Mouse (Mus musculus): ENCODE measurements around the gene Smg7. TPM values are rescaled to one million over a fixed set of nuclear protein-coding genes. Genes with fewer than 3 reads are reported as not detected.

The Smg7 gene
- polyA plus RNA-seq, 1 experiment from 2014 or later, result 6.6 TPM

- peak overlapping the region; percentile 5; the same call in 1 of the 2 replicates for H3K27ac ChIP-seq (ENCODE audit: low read depth)
- H3K9me3 ChIP-seq (ENCODE audit: low read length), result no peaks in the 10 kb centered on the region
- DNase-seq (no peak), ATAC-seq (0 out of 2 replicates have a peak, but pooled peaks have one; percentile 14)
- no peak overlapping the region for H3K4me3 ChIP-seq (ENCODE audit: low read depth, low read length)
- H3K4me1 ChIP-seq (ENCODE audit: insufficient read depth), result peaks cover 4% of the 10 kb centered on the region
- 0 out of 2 replicates have a peak overlapping the region, but pooled peaks have one; percentile 1 for H3K4me2 ChIP-seq (ENCODE audit: low read depth, low read length)
- peaks cover 3% of the 10 kb centered on the region; the same call in 1 of the 2 replicates for H3K36me3 ChIP-seq (replicated peaks; ENCODE audit: insufficient read depth, low read length)
- no peak overlapping the region for H3K9ac ChIP-seq (replicated peaks)
- WGBS (ENCODE audit: insufficient replicate concordance), result 53% methylated on average over 10 of the region's 10 CpGs
- no peaks in the 10 kb centered on the region for H3K27me3 ChIP-seq (ENCODE audit: insufficient read depth, low read length)
- TF ChIP-seq EP300 (IDR thresholded peaks at IDR 0.05; ENCODE audit: low read depth) (no peak), CTCF (IDR thresholded peaks at IDR 0.05; ENCODE audit: low read depth) (no peak)
Observed at GRCm38 (mm10) chr1:152817794-152818193, 84.7 kb downstream of the Smg7 start.

DNA sequence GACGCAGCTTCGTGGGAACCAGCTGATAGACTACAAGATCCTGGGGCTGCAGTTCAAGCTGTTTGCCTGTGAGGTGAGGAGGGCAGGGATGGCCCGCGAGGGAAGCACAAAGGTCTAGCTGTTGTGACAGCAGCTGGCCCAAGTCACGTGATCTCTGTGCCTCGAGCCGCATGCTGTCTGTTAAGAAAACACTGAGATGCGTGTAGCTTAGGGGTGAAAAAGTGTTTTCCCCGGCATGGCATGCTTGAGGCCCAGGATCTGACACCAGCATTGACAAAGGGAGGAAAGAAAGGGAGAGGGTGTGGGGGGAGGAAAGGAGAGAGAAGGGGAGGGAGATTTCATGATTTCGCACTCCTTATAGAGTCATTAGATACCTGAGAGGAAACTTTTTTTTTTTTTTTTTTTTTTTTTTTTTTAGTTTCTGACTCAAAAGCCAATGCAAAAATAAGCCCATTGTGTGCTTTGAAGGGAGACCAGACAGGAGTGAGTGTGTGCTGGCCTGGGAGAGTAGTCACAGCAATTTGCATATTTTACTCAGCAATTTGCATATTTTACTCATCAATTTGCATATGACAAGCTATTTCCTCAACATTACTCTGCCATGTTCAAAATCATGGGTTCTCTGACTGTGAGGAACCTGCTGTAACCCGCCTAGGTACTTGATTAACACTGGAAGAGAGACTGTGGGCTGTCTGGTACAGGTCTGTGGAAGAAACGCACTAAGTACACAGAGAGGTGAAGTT lies 85.2 kb downstream of the Smg7 start:
- WGBS (ENCODE audit: insufficient replicate concordance), result 58% methylated on average over 12 of the region's 12 CpGs
- Histone ChIP-seq H3K4me3 (ENCODE audit: low read depth, low read length) (no peak overlapping the region), H3K9me3 (ENCODE audit: low read length) (no peaks in the 10 kb centered on the region), H3K9ac (replicated peaks) (no peak overlapping the region), H3K4me2 (ENCODE audit: low read depth, low read length) (0 out of 2 replicates have a peak overlapping the region, but pooled peaks have one; percentile 1), H3K36me3 (replicated peaks; ENCODE audit: insufficient read depth, low read length) (peaks cover 2% of the 10 kb centered on the region; the same call in 1 of the 2 replicates), H3K27ac (ENCODE audit: low read depth) (no peak overlapping the region; the same call in none of the 2 replicates), H3K4me1 (ENCODE audit: insufficient read depth) (peaks cover 4% of the 10 kb centered on the region), H3K27me3 (ENCODE audit: insufficient read depth, low read length) (no peaks in the 10 kb centered on the region)
- TF ChIP-seq EP300 (IDR thresholded peaks at IDR 0.05; ENCODE audit: low read depth) (no peak), CTCF (IDR thresholded peaks at IDR 0.05; ENCODE audit: low read depth) (no peak)
- DNase-seq (peak; percentile 52), ATAC-seq (peak; percentile 45; the same call in 1 of the 2 replicates)

- H3K4me1 ChIP-seq (ENCODE audit: insufficient read depth), result peaks cover 4% of the 10 kb centered on the region
- H3K9ac ChIP-seq (replicated peaks), result no peak overlapping the region
- no peak overlapping the region for H3K4me3 ChIP-seq (ENCODE audit: low read depth, low read length)
- WGBS (ENCODE audit: insufficient replicate concordance), result 59% methylated on average over 7 of the region's 7 CpGs
- no peaks in the 10 kb centered on the region for H3K27me3 ChIP-seq (ENCODE audit: insufficient read depth, low read length)
- peaks cover 2% of the 10 kb centered on the region; the same call in 1 of the 2 replicates for H3K36me3 ChIP-seq (replicated peaks; ENCODE audit: insufficient read depth, low read length)
- no peaks in the 10 kb centered on the region for H3K9me3 ChIP-seq (ENCODE audit: low read length)
- peak; percentile 70 for DNase-seq
- no peak for TF ChIP-seq EP300 (IDR thresholded peaks at IDR 0.05; ENCODE audit: low read depth)
- TF ChIP-seq CTCF (IDR thresholded peaks at IDR 0.05; ENCODE audit: low read depth), result peak; percentile 60
- H3K27ac ChIP-seq (ENCODE audit: low read depth), result no peak overlapping the region
- H3K4me2 ChIP-seq (ENCODE audit: low read depth, low read length), result peak overlapping the region; percentile 19; the same call in 1 of the 2 replicates
- peak; percentile 74 for ATAC-seq
Observed at GRCm38 (mm10) chr1:152815265-152815701, 87.2 kb downstream of the Smg7 start.

GRCm38 (mm10) chr1:152810533-152811439 lies 91.7 kb downstream of the Smg7 start:
- WGBS (ENCODE audit: insufficient replicate concordance), result 67% methylated on average over 13 of the region's 13 CpGs
- ATAC-seq (no peak), DNase-seq (no peak)
- H3K9ac ChIP-seq (replicated peaks), result no peak overlapping the region
- 0 out of 2 replicates have a peak overlapping the region, but pooled peaks have one; percentile 17 for H3K4me3 ChIP-seq (ENCODE audit: low read depth, low read length)
- H3K4me1 ChIP-seq (ENCODE audit: insufficient read depth), result no peaks in the 10 kb centered on the region
- no peaks in the 10 kb centered on the region for H3K27me3 ChIP-seq (ENCODE audit: insufficient read depth, low read length)
- H3K36me3 ChIP-seq (replicated peaks; ENCODE audit: insufficient read depth, low read length), result peaks cover 2% of the 10 kb centered on the region; the same call in 1 of the 2 replicates
- no peak for TF ChIP-seq CTCF (IDR thresholded peaks at IDR 0.05; ENCODE audit: low read depth)
- TF ChIP-seq EP300 (IDR thresholded peaks at IDR 0.05; ENCODE audit: low read depth), result no peak
- peak overlapping the region; percentile 13; the same call in 1 of the 2 replicates for H3K4me2 ChIP-seq (ENCODE audit: low read depth, low read length)
- H3K9me3 ChIP-seq (ENCODE audit: low read length), result no peaks in the 10 kb centered on the region
- H3K27ac ChIP-seq (ENCODE audit: low read depth), result peak overlapping the region; percentile 16; the same call in 1 of the 2 replicates

- peak overlapping the region; percentile 21 for H3K4me3 ChIP-seq (ENCODE audit: low read depth, low read length)
- H3K27me3 ChIP-seq (ENCODE audit: insufficient read depth, low read length), result no peaks in the 10 kb centered on the region
- H3K4me2 ChIP-seq (ENCODE audit: low read depth, low read length), result peak overlapping the region; percentile 36
- no peak overlapping the region for H3K9ac ChIP-seq (replicated peaks)
- ATAC-seq (peak; percentile 37), DNase-seq (no peak)
- peak overlapping the region; percentile 25; the same call in 1 of the 2 replicates for H3K27ac ChIP-seq (ENCODE audit: low read depth)
- TF ChIP-seq EP300 (IDR thresholded peaks at IDR 0.05; ENCODE audit: low read depth) (no peak), CTCF (IDR thresholded peaks at IDR 0.05; ENCODE audit: low read depth) (no peak)
- 41% methylated on average over 8 of the region's 8 CpGs for WGBS (ENCODE audit: insufficient replicate concordance)
- no peaks in the 10 kb centered on the region for H3K9me3 ChIP-seq (ENCODE audit: low read length)
- H3K4me1 ChIP-seq (ENCODE audit: insufficient read depth), result no peaks in the 10 kb centered on the region
- peaks cover 2% of the 10 kb centered on the region; the same call in 1 of the 2 replicates for H3K36me3 ChIP-seq (replicated peaks; ENCODE audit: insufficient read depth, low read length)
Observed at GRCm38 (mm10) chr1:152809541-152810252, 92.7 kb downstream of the Smg7 start.
